Mouse (Mus musculus) thymus, postnatal 0 days (tissue): ENCODE data around the gene Rnf113a2. TPM values are rescaled to one million over a fixed set of nuclear protein-coding genes. Genes with fewer than 3 reads are reported as not detected.

Experiments
- DNase-seq: peaks from one replicate; pipeline ENCODE4 v3.0.0-alpha.2; 2015; ENCODE audit warnings: low spot score
- polyA plus RNA-seq: library from polyadenylated mRNA; unstranded; fragments of >200 nt; fragmentation: Nextera tagmentation; extraction: Ambion mirVana; gene quantifications from 2 replicates; pipeline ENCODE4 v1.2.1, GENCODE M21; 2015

Rnf113a2 gene
- polyA plus RNA-seq, 1 experiment from 2014 or later, result 48.9 TPM

DNA sequence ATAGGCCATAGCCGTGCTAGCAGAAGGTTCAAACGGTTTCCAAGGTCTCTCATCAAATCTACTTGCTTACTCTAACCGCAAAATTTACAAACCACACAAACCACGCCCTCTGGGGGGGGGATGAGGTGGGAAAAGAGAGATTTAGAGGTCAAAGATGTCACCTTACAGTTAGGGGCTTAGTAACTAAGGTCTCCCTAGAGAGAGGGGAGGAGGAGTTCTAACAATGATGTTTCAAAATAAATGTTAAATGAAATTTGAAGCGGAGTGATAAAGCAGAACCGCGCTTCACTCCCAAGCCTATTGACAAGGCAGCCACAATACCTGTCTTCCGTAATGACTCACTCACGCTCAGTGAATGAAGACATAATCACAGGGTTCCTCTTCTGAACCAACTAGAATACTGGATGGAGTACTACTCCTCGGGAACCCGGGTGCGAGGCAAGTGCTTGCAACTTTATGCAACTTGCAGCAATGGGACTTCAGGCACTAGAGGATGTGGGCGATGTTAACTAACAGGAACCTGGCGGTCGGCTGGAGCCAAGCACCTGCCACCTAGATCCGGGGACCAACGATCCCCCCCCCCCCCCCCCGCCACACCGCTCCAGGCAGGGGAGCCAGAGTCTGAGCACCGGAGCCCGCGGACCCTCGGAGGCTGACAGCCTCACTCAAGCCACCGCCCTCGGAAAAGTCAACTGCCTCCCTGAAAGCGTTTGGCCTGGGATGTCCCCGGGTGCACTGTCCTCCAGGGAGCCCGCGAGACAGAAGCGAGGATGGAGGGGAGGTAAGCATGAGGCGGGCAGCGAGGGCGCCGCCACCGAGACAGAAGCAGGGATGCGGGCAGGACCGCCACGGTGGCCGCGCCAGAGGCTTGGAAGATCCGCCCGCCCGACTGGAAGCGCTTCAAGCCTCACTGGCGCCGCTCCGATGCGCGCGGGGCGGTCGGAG is 8.8 kb upstream of the Rnf113a2 start:
- DNase-seq, result peak; percentile 86

DNA sequence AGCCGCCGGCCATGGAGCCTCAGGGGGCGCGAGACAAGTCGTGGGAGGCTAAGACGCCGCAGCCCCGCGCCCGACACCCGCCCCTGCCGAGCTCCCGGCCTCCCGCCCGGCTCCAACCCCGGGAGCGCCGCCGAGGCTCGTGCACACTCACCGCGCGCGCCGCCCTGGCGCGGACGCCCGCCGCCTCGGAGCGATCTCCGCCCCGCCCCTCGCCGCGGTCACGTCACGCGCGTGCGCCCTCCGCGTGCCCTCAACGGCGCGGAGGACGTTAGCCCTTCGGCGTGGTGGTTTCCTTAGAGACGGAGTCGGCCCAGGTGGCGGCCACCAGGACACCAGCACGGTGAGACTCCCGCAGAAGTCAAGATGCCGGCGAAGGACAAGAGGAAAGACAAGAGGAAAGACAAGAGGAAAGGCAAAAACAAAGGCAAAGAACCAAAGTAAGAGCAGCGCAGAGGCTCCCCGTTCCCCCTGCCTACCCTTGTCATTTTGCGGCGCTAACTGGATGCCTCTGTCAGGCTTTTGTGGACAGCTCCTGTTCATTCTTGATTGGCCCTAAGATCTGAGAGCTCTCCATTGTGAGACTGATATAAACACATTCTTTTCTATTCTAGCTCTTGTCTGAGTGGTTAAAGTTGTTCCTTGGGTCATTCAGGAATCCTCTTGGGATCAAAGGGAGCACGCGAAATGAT is 8.0 kb upstream of the Rnf113a2 start, which contains the start of the genes Entpd5 and Bbof1:
Gene Entpd5, minus strand, starts transcription at position 211 of the 689 bp plus-strand sequence.
Gene Bbof1, plus strand, starts transcription at position 253 of the 689 bp plus-strand sequence.
- DNase-seq, result peak; percentile 91

DNA sequence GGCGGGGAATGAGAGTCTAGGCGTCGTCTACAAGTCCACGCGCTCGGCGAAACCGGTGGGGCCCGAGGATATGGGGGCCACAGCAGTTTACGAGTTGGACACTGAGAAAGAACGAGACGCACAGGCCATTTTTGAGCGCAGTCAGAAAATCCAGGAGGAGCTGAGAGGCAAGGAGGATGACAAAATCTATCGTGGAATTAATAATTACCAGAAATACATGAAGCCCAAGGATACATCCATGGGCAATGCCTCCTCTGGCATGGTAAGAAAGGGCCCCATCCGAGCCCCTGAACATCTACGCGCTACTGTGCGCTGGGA is 568 bp downstream of the Rnf113a2 start:
- DNase-seq, result no peak

DNA sequence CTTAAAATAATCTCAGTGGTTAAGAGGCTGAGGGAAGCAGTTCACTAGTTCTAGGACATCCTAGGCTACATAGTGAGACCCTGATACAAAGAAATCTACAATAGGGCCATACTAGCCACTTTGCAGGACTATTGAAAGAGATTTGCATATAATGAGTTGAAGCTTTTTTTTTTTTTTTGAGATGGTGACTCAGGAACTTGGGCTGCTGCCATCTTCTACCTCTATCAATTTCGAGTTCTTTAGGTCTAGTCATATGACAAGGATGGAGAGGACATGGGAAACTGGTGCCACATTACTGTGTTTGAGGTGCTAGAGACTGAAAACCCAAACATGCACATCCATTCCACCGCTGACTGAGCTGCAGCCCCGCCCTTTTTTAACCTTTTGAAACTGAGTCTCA is 7.0 kb downstream of the Rnf113a2 start:
- no peak for DNase-seq

DNA sequence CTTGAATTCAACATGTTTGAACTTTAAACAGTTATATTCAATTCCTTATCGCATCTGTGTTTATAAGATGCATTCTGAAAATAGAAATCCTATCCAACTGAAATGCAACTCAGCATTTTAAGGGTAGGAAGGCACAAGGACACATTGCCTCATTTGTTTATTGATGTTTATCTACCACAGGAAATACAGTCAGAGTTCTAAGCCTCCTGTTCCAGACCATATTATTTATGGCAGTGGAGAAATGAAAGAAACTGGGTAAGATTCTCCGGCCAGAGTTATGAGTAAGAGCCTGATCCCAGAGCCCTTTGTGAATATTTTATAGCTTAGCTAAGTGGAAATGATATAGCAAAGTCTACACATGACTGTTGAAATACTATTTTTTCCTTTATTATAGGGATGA is 12.8 kb downstream of the Rnf113a2 start:
- DNase-seq, result no peak

DNA sequence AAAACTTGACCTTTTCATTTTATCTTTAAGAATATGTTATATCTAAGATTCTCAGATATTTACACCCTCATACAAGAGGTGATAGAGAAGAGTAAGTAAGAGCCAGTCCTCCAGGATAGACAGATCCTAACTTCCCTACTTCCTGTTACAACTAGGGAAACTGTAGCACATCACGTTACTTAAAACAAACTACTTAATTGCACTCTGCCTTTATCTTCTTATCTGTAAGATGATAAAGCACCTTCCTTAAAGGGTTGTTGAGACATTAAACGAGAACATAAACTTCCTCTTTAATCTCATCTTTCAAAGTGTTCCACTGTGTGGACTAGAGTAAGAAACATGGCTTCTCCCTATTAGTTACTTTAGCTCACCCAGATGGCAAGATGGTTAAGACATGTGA is 21.7 kb downstream of the Rnf113a2 start:
- no peak for DNase-seq

DNA sequence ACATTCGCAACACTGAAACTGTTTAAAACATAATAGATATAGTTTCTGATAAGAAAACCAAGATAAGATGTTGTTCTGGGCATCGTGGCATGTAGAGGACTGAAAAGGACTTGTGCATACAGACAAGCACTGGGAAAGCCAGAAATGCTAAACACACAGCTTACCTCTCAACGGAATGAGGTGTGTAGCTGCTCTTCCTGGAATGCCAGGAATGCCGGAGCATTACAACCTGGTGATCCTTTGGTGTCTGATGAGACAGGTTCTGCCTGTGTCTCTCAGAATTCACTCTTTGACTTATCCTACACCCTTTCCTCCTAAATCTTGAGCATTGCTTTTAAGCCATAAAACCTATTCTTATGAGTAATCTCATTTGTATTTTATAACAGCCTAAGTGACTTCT is 25.5 kb downstream of the Rnf113a2 start:
- no peak for DNase-seq

DNA sequence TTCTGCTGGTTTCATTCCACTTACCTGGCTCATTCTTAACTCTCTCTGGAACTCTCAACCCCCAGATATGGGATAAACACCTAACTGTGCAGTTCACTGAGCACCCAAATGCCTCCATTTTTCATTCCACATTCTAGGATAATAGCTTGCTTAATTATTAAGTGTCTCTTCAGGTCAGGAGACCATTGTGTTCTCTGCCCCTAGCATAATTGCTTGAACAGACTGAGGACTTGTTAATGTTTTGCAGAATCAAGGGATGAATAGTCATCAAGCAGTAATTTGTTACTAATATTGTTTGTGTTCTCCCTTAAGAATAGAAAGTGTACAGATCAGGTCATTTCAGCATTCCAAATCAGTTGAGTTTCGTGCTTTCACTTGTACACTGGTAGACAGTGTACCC is 30.4 kb downstream of the Rnf113a2 start:
- no peak for DNase-seq

DNA sequence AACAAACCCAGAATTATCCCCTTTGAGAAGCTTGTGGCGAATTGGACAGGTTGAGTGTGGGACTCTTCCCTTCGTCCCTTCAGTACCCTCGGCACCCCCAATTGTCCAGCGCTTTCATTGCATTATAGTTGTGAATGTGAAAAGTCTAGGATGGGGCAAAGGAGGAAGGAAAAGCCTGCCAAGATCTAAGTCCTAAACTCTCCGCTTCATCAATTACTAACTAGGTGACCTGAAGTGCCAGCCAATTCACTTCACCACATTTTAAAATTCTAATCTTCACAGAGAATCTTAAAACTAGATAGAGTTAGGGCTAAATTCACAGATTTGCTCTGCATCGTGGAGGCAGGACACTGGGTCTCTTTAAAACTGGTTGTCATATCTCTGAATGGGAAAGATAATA is 31.2 kb downstream of the Rnf113a2 start:
- DNase-seq, result no peak

DNA sequence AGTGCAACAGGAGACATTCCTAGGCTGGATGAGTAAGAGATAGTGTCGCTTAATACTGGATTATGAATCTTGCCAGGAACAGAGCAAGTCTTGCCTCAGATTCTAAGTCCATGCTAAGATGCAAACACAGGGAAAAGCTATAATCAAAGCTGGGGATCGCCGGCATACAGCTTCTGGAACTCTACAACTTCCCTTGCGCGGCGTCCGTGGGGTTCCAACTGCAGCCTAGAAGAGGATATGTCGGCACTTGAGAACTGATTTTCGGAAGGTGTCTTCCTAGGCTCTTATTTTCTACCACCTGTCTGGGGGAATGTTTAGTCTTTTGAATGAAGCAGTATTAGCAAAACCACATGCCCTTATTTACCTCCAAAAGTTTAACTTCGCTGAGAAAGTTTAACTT is 32.9 kb downstream of the Rnf113a2 start:
- DNase-seq, result no peak

DNA sequence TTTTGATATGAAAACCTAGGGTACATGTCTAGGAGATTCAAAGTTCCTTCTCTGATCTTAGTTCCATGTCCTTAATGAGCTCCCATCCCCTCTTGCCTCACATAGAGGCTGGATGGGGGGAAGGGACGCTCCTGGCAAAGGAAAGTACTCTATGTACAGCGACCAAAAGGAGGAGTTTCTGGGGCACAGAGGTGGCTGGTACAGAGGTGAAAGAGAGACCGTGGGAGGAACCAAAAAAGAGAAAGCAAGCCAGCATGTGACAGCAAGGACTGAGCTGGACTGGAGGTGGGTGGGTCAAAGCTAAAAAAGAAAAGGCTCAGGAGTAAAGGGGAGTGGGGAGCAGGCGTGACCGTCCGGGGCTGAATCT is 33.3 kb downstream of the Rnf113a2 start:
- no peak for DNase-seq

DNA sequence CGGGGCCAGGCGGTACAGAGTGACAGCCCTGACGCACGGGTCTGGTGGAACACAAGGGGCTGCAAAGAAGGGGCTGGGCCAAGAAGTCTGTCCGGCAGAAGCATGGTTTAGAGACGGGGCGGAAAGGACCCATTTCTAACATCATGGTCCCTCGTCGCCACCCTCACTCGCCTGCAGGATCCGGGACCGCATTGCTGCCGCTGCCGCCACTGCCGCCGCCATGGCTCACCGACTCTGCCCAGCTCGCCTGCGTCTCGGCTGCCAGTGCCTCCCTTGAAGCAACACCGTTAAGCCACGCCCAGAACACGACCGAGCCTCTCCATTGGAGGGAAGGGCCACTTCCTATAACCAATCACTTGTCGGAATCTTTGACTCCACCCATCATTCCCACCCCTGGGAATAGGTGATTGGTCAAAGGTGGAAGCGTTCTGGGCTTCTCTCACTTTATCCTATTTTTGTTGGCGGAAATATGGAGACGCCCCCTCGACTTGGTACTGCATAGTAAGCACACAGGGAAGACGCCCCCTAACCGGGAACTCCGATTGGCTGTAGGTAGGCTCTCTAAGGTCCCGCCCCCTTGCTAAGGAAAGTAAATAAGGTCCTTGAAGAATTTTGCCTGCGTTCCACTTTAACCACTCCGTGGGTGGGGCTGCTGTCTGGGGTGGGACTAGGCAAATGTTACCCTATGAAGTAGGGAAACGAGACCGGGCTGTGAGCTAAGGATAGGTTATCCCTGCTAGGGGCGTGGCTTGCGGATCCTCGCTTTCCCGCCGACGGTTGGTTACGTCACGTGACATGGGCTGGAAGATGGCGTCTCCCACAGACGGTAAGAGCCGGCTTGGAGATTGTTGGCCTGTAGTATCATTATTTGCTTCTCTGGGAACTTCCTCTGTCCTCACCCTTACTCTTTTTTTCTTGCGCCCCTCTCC is 34.0 kb downstream of the Rnf113a2 start, which contains the start of the genes Aldh6a1 and Lin52:
Gene Aldh6a1, minus strand, starts transcription at position 287 of the 929 bp plus-strand sequence.
Gene Lin52, plus strand, starts transcription at position 705 of the 929 bp plus-strand sequence.
- DNase-seq, result peak; percentile 100

DNA sequence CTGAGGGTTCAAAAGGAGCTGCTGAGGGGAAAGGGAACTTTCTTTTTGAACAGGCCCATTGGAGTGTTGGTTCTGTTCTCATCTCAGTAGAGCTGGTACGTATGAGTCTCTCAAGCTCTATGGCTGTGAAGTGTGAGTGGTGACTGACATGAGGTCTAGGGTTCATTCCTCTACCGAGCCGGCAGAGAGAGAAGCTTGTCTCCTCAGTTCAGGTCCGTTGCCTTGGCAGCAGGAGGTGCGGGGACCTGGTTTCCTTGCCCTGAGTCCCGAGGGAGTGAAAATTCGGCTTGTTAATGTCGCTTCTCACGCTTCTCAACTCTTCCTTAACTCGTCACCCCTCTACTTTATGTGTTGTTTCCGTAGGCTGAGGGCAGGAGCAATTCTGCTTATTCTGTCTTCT is 34.8 kb downstream of the Rnf113a2 start:
- DNase-seq, result no peak

DNA sequence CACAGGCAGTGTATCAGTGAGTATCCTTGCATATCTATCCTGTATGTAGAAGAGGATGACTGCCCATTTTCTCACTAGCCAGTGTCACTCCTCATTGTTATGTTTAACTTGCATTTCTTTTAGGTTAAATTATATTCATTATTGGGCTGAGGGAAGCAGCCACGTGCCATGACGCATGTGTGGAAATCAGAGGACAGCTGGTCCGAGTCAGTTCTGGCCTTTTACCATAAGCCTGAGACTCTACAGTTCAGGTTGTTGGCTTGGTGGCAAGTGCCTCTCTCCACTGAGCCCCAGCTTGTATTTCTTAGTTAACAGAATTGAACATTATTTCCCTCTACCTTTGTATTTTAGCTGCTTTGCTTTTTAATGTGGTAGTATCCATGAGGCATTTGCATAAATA is 39.9 kb downstream of the Rnf113a2 start:
- no peak for DNase-seq

DNA sequence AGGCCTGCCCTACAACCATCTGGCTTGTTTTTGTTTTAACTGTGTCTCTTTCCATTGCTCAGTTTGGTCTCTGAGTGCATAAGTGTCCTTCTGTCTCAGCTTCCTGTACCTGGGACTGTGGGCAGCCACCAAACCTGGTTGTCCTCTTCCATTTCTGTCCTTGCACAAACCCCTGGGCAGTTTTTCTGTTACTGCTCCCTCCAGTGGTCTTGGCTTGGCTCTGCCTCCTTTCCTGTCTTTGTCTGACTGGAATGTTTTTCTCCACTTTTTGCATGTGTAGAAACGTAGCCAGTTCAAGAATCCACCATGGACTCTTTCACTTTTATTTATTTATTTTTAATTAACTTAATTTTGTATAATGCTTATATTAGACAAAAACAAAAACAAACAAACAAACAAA is 42.8 kb downstream of the Rnf113a2 start:
- no peak for DNase-seq

DNA sequence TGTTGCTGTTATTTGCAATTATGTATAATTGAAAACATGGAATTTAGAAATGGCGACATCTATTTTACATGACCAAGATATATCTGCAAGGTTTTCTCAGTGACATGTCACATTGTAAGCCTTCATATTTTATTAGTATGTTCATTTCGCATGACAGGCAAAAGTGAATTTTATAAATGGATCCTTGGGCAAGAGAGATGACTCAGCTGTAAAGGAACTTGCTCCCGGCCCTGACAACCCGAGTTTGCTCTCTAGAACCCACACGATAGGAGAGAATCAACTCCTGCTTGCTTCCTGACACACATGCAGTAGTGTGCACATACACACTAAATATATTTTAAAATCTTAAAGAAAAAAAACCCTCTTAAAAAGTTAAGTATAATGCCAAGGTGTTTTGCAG is 44.4 kb downstream of the Rnf113a2 start:
- no peak for DNase-seq

DNA sequence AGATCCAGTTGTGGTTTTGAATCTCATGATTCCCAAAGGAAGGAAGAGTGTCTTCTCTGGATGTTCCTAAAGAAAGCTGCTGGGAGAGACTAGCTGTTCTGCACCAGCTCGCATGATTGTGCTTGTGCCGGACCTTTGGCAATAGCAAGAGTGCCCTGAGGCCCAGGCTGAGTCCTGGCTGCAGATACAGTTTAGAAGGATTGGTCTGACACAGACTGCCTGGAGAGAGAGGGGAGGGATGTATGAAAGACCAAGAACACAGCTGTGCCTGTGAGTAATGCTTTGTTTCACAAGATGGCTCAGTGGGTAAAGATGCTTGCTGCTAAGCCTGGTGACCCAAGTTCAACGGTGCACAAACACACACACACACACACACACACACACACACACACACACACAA is 45.9 kb downstream of the Rnf113a2 start:
- DNase-seq, result no peak
